Mouse (Mus musculus) hindbrain, embryonic 11.5 days (tissue): ENCODE measurements around the gene Vcp. TPM values are rescaled to one million over a fixed set of nuclear protein-coding genes. Genes with fewer than 3 reads are reported as not detected.

Experiments used
- ATAC-seq: fragments of 200-750 bp; cut with Nextera tagmentation; 2 replicates; pipeline ENCODE4 v1.8.0; 2017; ENCODE audit warnings: mild to moderate bottlenecking, moderate TSS enrichment, moderate library complexity; ENCODE audit not compliant: low FRiP score
- DNase-seq: peaks from one replicate; pipeline ENCODE4 v3.0.0-alpha.2; 2015; ENCODE audit warnings: low spot score
- H3K27ac ChIP-seq: fragments of 300-500 bp; sonication (generic); 2 replicates; pipeline ENCODE4 v1.5.1; 2014; ENCODE audit warnings: mild to moderate bottlenecking, low read depth, low read length
- H3K27me3 ChIP-seq: fragments of 300-500 bp; sonication (generic); 2 replicates; pipeline ENCODE4 v1.6.1; 2014; ENCODE audit warnings: mild to moderate bottlenecking, low read length, moderate library complexity, mixed read lengths; ENCODE audit not compliant: control insufficient read depth, insufficient read depth
- H3K36me3 ChIP-seq: fragments of 300-500 bp; sonication (generic); 2 replicates; pipeline ENCODE4 v1.6.1; 2014; ENCODE audit warnings: mild to moderate bottlenecking, low read length, moderate library complexity, mixed read lengths; ENCODE audit not compliant: control insufficient read depth, insufficient read depth
- H3K4me1 ChIP-seq: fragments of 300-500 bp; sonication (generic); replicated peaks from 2 replicates; pipeline ENCODE4 v1.6.1; 2014; ENCODE audit warnings: low read length, mixed read lengths; ENCODE audit not compliant: control insufficient read depth, insufficient read depth
- H3K4me2 ChIP-seq: fragments of 300-500 bp; sonication (generic); replicated peaks from 2 replicates; pipeline ENCODE4 v1.6.1; 2014; ENCODE audit warnings: mild to moderate bottlenecking, low read depth, low read length
- H3K4me3 ChIP-seq: fragments of 300-500 bp; sonication (generic); 2 replicates; pipeline ENCODE4 v1.5.1; 2014; ENCODE audit warnings: low read depth, low read length
- H3K9ac ChIP-seq: fragments of 300-500 bp; sonication (generic); 2 replicates; pipeline ENCODE4 v1.6.1; 2014; ENCODE audit warnings: low read depth, low read length
- H3K9me3 ChIP-seq: fragments of 300-500 bp; sonication (generic); 2 replicates; pipeline ENCODE4 v1.6.1; 2016; ENCODE audit warnings: low read length; ENCODE audit not compliant: control insufficient read depth
- WGBS: fragments of 180-500 bp; shearing (Covaris S2); extraction: QIAGEN DNeasy Blood & Tissue Kit; methylation state at CpG from one replicate; pipeline ENCODE4 v1.1.7; 2014; 5-methylcytosine and 5-hydroxymethylcytosine counted together
- polyA plus RNA-seq: library from polyadenylated mRNA; unstranded; fragments of >200 nt; fragmentation: Nextera tagmentation; extraction: Ambion mirVana; gene quantifications from 2 replicates; pipeline ENCODE4 v1.2.1, GENCODE M21; 2014

Gene Vcp
- polyA plus RNA-seq, 1 experiment from 2014 or later, result 613 TPM

DNA sequence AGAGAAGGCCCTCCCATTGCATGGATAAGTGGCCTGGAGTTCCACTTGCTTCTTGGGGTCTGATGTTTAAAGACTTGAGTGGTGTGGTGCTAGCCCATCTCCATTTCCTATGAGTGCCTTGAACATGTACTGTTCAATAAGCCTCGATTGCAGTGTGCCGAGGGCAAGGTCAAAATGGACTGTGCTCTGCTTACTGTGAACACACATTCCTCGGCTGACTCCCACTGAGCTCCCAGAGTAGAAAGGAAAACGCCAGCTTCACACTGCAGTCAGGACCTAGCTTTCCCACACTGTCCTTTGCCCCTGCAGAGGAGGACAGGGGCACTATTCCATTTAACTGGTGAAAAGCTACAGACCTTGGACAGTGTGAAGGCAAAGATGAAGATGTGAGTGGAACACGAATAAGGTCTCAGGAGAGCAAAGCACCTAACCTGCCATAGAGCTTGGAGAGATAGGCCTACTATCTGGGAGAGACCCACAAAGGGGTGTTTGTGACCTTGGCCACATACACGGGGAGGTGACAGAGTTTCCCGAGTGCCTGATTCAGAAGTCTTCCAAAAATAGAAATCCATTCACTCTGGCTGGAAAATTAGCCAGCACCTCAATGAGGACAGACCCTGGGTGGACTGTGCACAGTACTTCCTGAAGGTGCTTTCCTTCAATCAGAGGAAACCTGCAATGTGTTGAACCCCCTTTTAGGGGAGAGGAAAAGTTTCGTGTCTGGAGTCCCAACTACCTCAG, 67.9 kb downstream of the Vcp start:
- Histone ChIP-seq H3K9me3 (no peaks in the 10 kb centered on the region), H3K36me3 (no peaks in the 10 kb centered on the region), H3K4me2 (no peak overlapping the region), H3K9ac (no peak overlapping the region), H3K27ac (no peak overlapping the region), H3K4me1 (no peaks in the 10 kb centered on the region), H3K27me3 (no peaks in the 10 kb centered on the region), H3K4me3 (no peak overlapping the region)
- WGBS, result 65% methylated on average over 8 of the region's 8 CpGs
- ATAC-seq, result no peak
- DNase-seq, result no peak

Other genes with a start within 250 kb of the Vcp start
- 0.60 TPM in 1 of 2 replicates, not detected in the other for gene Ccl19, start 243.9 kb downstream of the Vcp start, polyA plus RNA-seq
- 2.1 TPM in 2 replicates for gene Ccl21a, start 226.5 kb downstream of the Vcp start, polyA plus RNA-seq
- 0.06 TPM in 1 of 2 replicates, not detected in the other for gene Fam205a1, start 146.6 kb downstream of the Vcp start, polyA plus RNA-seq
- gene Gm12394, start 143.7 kb downstream of the Vcp start, polyA plus RNA-seq, result 0.70 and 0.71 TPM in 2 replicates
- 0.93 and 1.1 TPM in 2 replicates for gene Fam205c, start 126.3 kb downstream of the Vcp start, polyA plus RNA-seq
- 3.0 and 4.4 TPM in 2 replicates for gene Phf24, start 83.8 kb downstream of the Vcp start, polyA plus RNA-seq
- gene Dnajb5, start 50.7 kb downstream of the Vcp start, polyA plus RNA-seq, result 23.6 and 24.4 TPM in 2 replicates
- gene 1700022I11Rik, start 30.9 kb downstream of the Vcp start, polyA plus RNA-seq, result 0.27 and 0.40 TPM in 2 replicates
- 14.9 and 22.0 TPM in 2 replicates for gene Fancg, start 10.0 kb upstream of the Vcp start, polyA plus RNA-seq
- 15.6 and 16.0 TPM in 2 replicates for gene Pigo, start 25.3 kb upstream of the Vcp start, polyA plus RNA-seq
- 345 and 353 TPM in 2 replicates for gene Stoml2, start 31.2 kb upstream of the Vcp start, polyA plus RNA-seq
- gene Fam214b, start 45.7 kb upstream of the Vcp start, polyA plus RNA-seq, result 19.7 and 20.8 TPM in 2 replicates
- gene Unc13b, start 58.4 kb upstream of the Vcp start, polyA plus RNA-seq, result 17.5 and 17.9 TPM in 2 replicates